Mouse (Mus musculus): ENCODE results near the gene Ogdh. TPM values are rescaled to one million over a fixed set of nuclear protein-coding genes. Genes with fewer than 3 reads are reported as not detected.
A peak's percentile ranks its signal among the peaks of the same experiment; 100 is the strongest.

Gene Ogdh
- total and polyA plus RNA-seq, 3 experiments, result 49.5 to 108 (median 65.5) TPM

- H3K4me1 ChIP-seq (ENCODE audit: insufficient read depth, low read depth, low read length), result peaks cover 18% of the 10 kb centered on the region
- no peak for ATAC-seq (ENCODE audit: extremely low read depth, insufficient number of reproducible peaks, low FRiP score, poor library complexity, severe bottlenecking)
- H3K36me3 ChIP-seq (replicated peaks), result peaks cover 34% of the 10 kb centered on the region
- TF ChIP-seq GATA2 (IDR thresholded peaks at IDR 0.05; ENCODE audit: borderline replicate concordance, low read depth, low read length) (no peak), GATA1 (IDR thresholded peaks at IDR 0.05; ENCODE audit: borderline replicate concordance, low read length) (no peak), POLR2AphosphoS5 (IDR thresholded peaks at IDR 0.05; ENCODE audit: insufficient replicate concordance, low read depth, low read length) (no peak), TAL1 (conservative IDR thresholded peaks at IDR 0.05; ENCODE audit: low read depth, low read length) (no peak), CTCF (IDR thresholded peaks at IDR 0.05; ENCODE audit: low read depth, low read length) (no peak; the same call in 1 of the 2 replicates)
- H3K4me3 ChIP-seq (ENCODE audit: low read depth, low read length), result peak overlapping the region; percentile 97; the same call in 1 of the 2 replicates
- no peaks in the 10 kb centered on the region for H3K9me3 ChIP-seq (replicated peaks)
- H3K27me3 ChIP-seq (ENCODE audit: insufficient read depth, low read length), result no peaks in the 10 kb centered on the region
- DNase-seq (ENCODE audit: low spot score), result no peak
These were observed 16.3 kb upstream of the Ogdh start for GRCm38 (mm10) chr11:6275094-6275484.

GRCm38 (mm10) chr11:6276466-6276865 lies 15.0 kb upstream of the Ogdh start:
- H3K36me3 ChIP-seq (replicated peaks), result peaks cover 22% of the 10 kb centered on the region
- ATAC-seq (ENCODE audit: extremely low read depth, insufficient number of reproducible peaks, low FRiP score, poor library complexity, severe bottlenecking) (no peak), DNase-seq (ENCODE audit: low spot score) (no peak)
- no peaks in the 10 kb centered on the region for H3K27me3 ChIP-seq (ENCODE audit: insufficient read depth, low read length)
- TF ChIP-seq POLR2AphosphoS5 (IDR thresholded peaks at IDR 0.05; ENCODE audit: insufficient replicate concordance, low read depth, low read length) (no peak), TAL1 (conservative IDR thresholded peaks at IDR 0.05; ENCODE audit: low read depth, low read length) (no peak), GATA1 (IDR thresholded peaks at IDR 0.05; ENCODE audit: borderline replicate concordance, low read length) (no peak), GATA2 (IDR thresholded peaks at IDR 0.05; ENCODE audit: borderline replicate concordance, low read depth, low read length) (no peak), CTCF (IDR thresholded peaks at IDR 0.05; ENCODE audit: low read depth, low read length) (no peak)
- H3K9me3 ChIP-seq (replicated peaks), result 0 out of 2 replicates have a peak, but pooled peaks cover 2% of the 10 kb centered on the region
- no peak overlapping the region for H3K4me3 ChIP-seq (ENCODE audit: low read depth, low read length)
- H3K4me1 ChIP-seq (ENCODE audit: insufficient read depth, low read depth, low read length), result peaks cover 18% of the 10 kb centered on the region

- no peak for TF ChIP-seq POLR2AphosphoS5 (IDR thresholded peaks at IDR 0.05; ENCODE audit: insufficient replicate concordance, low read depth, low read length)
- TF ChIP-seq GATA1 (IDR thresholded peaks at IDR 0.05; ENCODE audit: borderline replicate concordance, low read length), result no peak
- TF ChIP-seq TAL1 (conservative IDR thresholded peaks at IDR 0.05; ENCODE audit: low read depth, low read length), result no peak
- no peak for TF ChIP-seq CTCF (IDR thresholded peaks at IDR 0.05; ENCODE audit: low read depth, low read length)
- no peak for TF ChIP-seq GATA2 (IDR thresholded peaks at IDR 0.05; ENCODE audit: borderline replicate concordance, low read depth, low read length)
- peaks cover 7% of the 10 kb centered on the region for H3K4me1 ChIP-seq (ENCODE audit: insufficient read depth, low read depth, low read length)
- no peaks in the 10 kb centered on the region for H3K36me3 ChIP-seq (replicated peaks)
- DNase-seq (ENCODE audit: low spot score) (no peak), ATAC-seq (ENCODE audit: extremely low read depth, insufficient number of reproducible peaks, low FRiP score, poor library complexity, severe bottlenecking) (no peak)
- 0 out of 2 replicates have a peak, but pooled peaks cover 2% of the 10 kb centered on the region for H3K9me3 ChIP-seq (replicated peaks)
- H3K27me3 ChIP-seq (ENCODE audit: insufficient read depth, low read length), result peaks cover 12% of the 10 kb centered on the region
- no peak overlapping the region for H3K4me3 ChIP-seq (ENCODE audit: low read depth, low read length)
These were observed 8.5 kb upstream of the Ogdh start for GRCm38 (mm10) chr11:6282940-6283339.

GRCm38 (mm10) chr11:6290138-6290537 lies 1.3 kb upstream of the Ogdh start:
- H3K36me3 ChIP-seq (replicated peaks), result peaks cover 6% of the 10 kb centered on the region
- no peak for ATAC-seq (ENCODE audit: extremely low read depth, insufficient number of reproducible peaks, low FRiP score, poor library complexity, severe bottlenecking)
- no peak for TF ChIP-seq POLR2AphosphoS5 (IDR thresholded peaks at IDR 0.05; ENCODE audit: insufficient replicate concordance, low read depth, low read length)
- no peak for TF ChIP-seq GATA1 (IDR thresholded peaks at IDR 0.05; ENCODE audit: borderline replicate concordance, low read length)
- peaks cover 7% of the 10 kb centered on the region for H3K27me3 ChIP-seq (ENCODE audit: insufficient read depth, low read length)
- H3K9me3 ChIP-seq (replicated peaks), result no peaks in the 10 kb centered on the region
- peaks cover 35% of the 10 kb centered on the region for H3K4me1 ChIP-seq (ENCODE audit: insufficient read depth, low read depth, low read length)
- DNase-seq (ENCODE audit: low spot score), result no peak
- H3K4me3 ChIP-seq (ENCODE audit: low read depth, low read length), result no peak overlapping the region

GRCm38 (mm10) chr11:6290883-6291282 lies 550 bp upstream of the Ogdh start:
- no peak for ATAC-seq (ENCODE audit: extremely low read depth, insufficient number of reproducible peaks, low FRiP score, poor library complexity, severe bottlenecking)
- H3K27me3 ChIP-seq (ENCODE audit: insufficient read depth, low read length), result peaks cover 5% of the 10 kb centered on the region

GRCm38 (mm10) chr11:6292116-6292987 lies 919 bp downstream of the Ogdh start:
- Histone ChIP-seq H3K4me1 (ENCODE audit: insufficient read depth, low read depth, low read length) (peaks cover 44% of the 10 kb centered on the region), H3K9me3 (replicated peaks) (no peaks in the 10 kb centered on the region), H3K27me3 (ENCODE audit: insufficient read depth, low read length) (no peaks in the 10 kb centered on the region), H3K36me3 (replicated peaks) (peaks cover 15% of the 10 kb centered on the region), H3K4me3 (ENCODE audit: low read depth, low read length) (peak overlapping the region; percentile 93)
- TF ChIP-seq TAL1 (conservative IDR thresholded peaks at IDR 0.05; ENCODE audit: low read depth, low read length) (no peak), GATA2 (IDR thresholded peaks at IDR 0.05; ENCODE audit: borderline replicate concordance, low read depth, low read length) (no peak), CTCF (IDR thresholded peaks at IDR 0.05; ENCODE audit: low read depth, low read length) (no peak), POLR2AphosphoS5 (IDR thresholded peaks at IDR 0.05; ENCODE audit: insufficient replicate concordance, low read depth, low read length) (no peak), GATA1 (IDR thresholded peaks at IDR 0.05; ENCODE audit: borderline replicate concordance, low read length) (no peak)
- DNase-seq (ENCODE audit: low spot score) (peak; percentile 53), ATAC-seq (ENCODE audit: extremely low read depth, insufficient number of reproducible peaks, low FRiP score, poor library complexity, severe bottlenecking) (no peak; the same call in 1 of the 2 replicates)

More at GRCm38 (mm10) chr11:6290883-6291282, 550 bp upstream of the Ogdh start:
- Histone ChIP-seq H3K9me3 (replicated peaks) (no peaks in the 10 kb centered on the region), H3K4me3 (ENCODE audit: low read depth, low read length) (peak overlapping the region; percentile 93), H3K36me3 (replicated peaks) (peaks cover 6% of the 10 kb centered on the region), H3K4me1 (ENCODE audit: insufficient read depth, low read depth, low read length) (peaks cover 41% of the 10 kb centered on the region)
- no peak for DNase-seq (ENCODE audit: low spot score)
- TF ChIP-seq GATA2 (IDR thresholded peaks at IDR 0.05; ENCODE audit: borderline replicate concordance, low read depth, low read length), result no peak
